Mouse (Mus musculus): ENCODE data around the gene Sapcd2. TPM values are rescaled to one million over a fixed set of nuclear protein-coding genes. Genes with fewer than 3 reads are reported as not detected.

Sapcd2 gene
- total RNA-seq (2023), result 1 to 10 TPM in 1 of 2 experiments, under 1 TPM in 1; 0.44 to 1.0 TPM

GRCm38 (mm10) chr2:25371764-25372643, at the start of gene Sapcd2:
TSS of gene Sapcd2 (plus strand) at chr2:25372321.

GRCm38 (mm10) chr2:25332286-25333160, 39.6 kb upstream of the Sapcd2 start, which contains the start of gene Man1b1:
TSS of gene Man1b1 (plus strand) at chr2:25332338.

GRCm38 (mm10) chr2:25356208-25357079, 15.7 kb upstream of the Sapcd2 start, which contains the start of gene Dpp7:
TSS of gene Dpp7 (minus strand) at chr2:25356359.

GRCm38 (mm10) chr2:25365091-25365761, 6.9 kb upstream of the Sapcd2 start, which contains the start of gene Uap1l1:
TSS of gene Uap1l1 (minus strand) at chr2:25365682.

GRCm38 (mm10) chr2:25395721-25396596, 23.8 kb downstream of the Sapcd2 start, which contains the start of gene Entpd2:
TSS of gene Entpd2 (plus strand) at chr2:25395874.

GRCm38 (mm10) chr2:25399051-25399450, 26.9 kb downstream of the Sapcd2 start, which contains the start of gene Npdc1:
TSS of gene Npdc1 (plus strand) at chr2:25399351.

GRCm38 (mm10) chr2:25422587-25423410, 50.7 kb downstream of the Sapcd2 start, which contains the start of gene Fut7:
TSS of gene Fut7 (plus strand) at chr2:25423267.

Other genes starting within 250 kb of the Sapcd2 start
- gene Nrarp, start 191.6 kb upstream of the Sapcd2 start, total RNA-seq (2023), result 1 to 10 TPM; 3.7 to 4.2 TPM
- 10 to 100 TPM; 36.4 to 59.0 TPM for gene Tor4a, start 175.4 kb upstream of the Sapcd2 start, total RNA-seq (2023)
- gene Nelfb, start 160.8 kb upstream of the Sapcd2 start, total RNA-seq (2023), result 10 to 100 TPM; 96.3 to 98.1 TPM
- gene Stpg3, start 157.7 kb upstream of the Sapcd2 start, total RNA-seq (2023), result not detected
- under 1 TPM in 1 of 2 experiments, not detected in 1; 0.50 TPM for gene Fam166a, start 153.6 kb upstream of the Sapcd2 start, total RNA-seq (2023)
- 100 to 1,000 TPM; 117 to 128 TPM for gene Tubb4b, start 147.6 kb upstream of the Sapcd2 start, total RNA-seq (2023)
- gene Slc34a3, start 138.0 kb upstream of the Sapcd2 start, total RNA-seq (2023), result not detected
- not detected for gene Rnf224, start 135.5 kb upstream of the Sapcd2 start, total RNA-seq (2023)
- not detected for gene Rnf208, start 130.1 kb upstream of the Sapcd2 start, total RNA-seq (2023)
- not detected for gene Cysrt1, start 129.9 kb upstream of the Sapcd2 start, total RNA-seq (2023)
- 10 to 100 TPM; 10.7 to 11.9 TPM for gene AL732309.1, start 125.5 kb upstream of the Sapcd2 start, total RNA-seq (2023)
- gene Tmem203, start 116.9 kb upstream of the Sapcd2 start, total RNA-seq (2023), result 10 to 100 TPM; 20.1 to 25.4 TPM
- 10 to 100 TPM; 15.5 to 20.0 TPM for gene Tprn, start 109.7 kb upstream of the Sapcd2 start, total RNA-seq (2023)
- gene Ssna1, start 99.9 kb upstream of the Sapcd2 start, total RNA-seq (2023), result 10 to 100 TPM; 43.7 to 44.2 TPM
- gene Anapc2, start 99.8 kb upstream of the Sapcd2 start, total RNA-seq (2023), result 100 to 1,000 TPM; 114 to 127 TPM
- gene Tmem210, start 84.2 kb upstream of the Sapcd2 start, total RNA-seq (2023), result not detected
- not detected for gene Lrrc26, start 82.4 kb upstream of the Sapcd2 start, total RNA-seq (2023)
- not detected for gene Grin1, start 53.1 kb upstream of the Sapcd2 start, total RNA-seq (2023)
- gene Man1b1, start 40.0 kb upstream of the Sapcd2 start, total RNA-seq (2023), result 10 to 100 TPM; 49.9 to 52.4 TPM
- 10 to 100 TPM; 36.0 to 36.9 TPM for gene Dpp7, start 16.0 kb upstream of the Sapcd2 start, total RNA-seq (2023)
- 10 to 100 TPM; 25.0 to 27.0 TPM for gene Uap1l1, start 6.6 kb upstream of the Sapcd2 start, total RNA-seq (2023)
- not detected for gene Entpd2, start 23.6 kb downstream of the Sapcd2 start, total RNA-seq (2023)
- not detected for gene Npdc1, start 27.0 kb downstream of the Sapcd2 start, total RNA-seq (2023)
- not detected for gene Fut7, start 50.9 kb downstream of the Sapcd2 start, total RNA-seq (2023)
- 10 to 100 TPM; 48.1 to 52.4 TPM for gene Abca2, start 56.4 kb downstream of the Sapcd2 start, total RNA-seq (2023)
- not detected for gene Clic3, start 84.5 kb downstream of the Sapcd2 start, total RNA-seq (2023)
- 10 to 100 TPM; 90.9 to 100.0 TPM for gene Paxx, start 88.8 kb downstream of the Sapcd2 start, total RNA-seq (2023)
- not detected for gene Ptgds, start 97.7 kb downstream of the Sapcd2 start, total RNA-seq (2023)
- gene Lcn12, start 121.6 kb downstream of the Sapcd2 start, total RNA-seq (2023), result not detected
- gene Fbxw5, start 128.4 kb downstream of the Sapcd2 start, total RNA-seq (2023), result 10 to 100 TPM; 72.0 to 74.1 TPM
- under 1 TPM in 1 of 2 experiments, not detected in 1; 0.93 TPM for gene C8g, start 129.4 kb downstream of the Sapcd2 start, total RNA-seq (2023)
- 10 to 100 TPM; 59.2 to 66.5 TPM for gene Traf2, start 174.6 kb downstream of the Sapcd2 start, total RNA-seq (2023)
- gene Edf1, start 185.5 kb downstream of the Sapcd2 start, total RNA-seq (2023), result 100 to 1,000 TPM; 109 to 136 TPM
- gene Mamdc4, start 202.5 kb downstream of the Sapcd2 start, total RNA-seq (2023), result 1 to 10 TPM; 1.2 to 3.0 TPM
- gene Phpt1, start 202.9 kb downstream of the Sapcd2 start, total RNA-seq (2023), result 10 to 100 TPM; 18.3 to 19.3 TPM
- gene Ajm1, start 209.4 kb downstream of the Sapcd2 start, total RNA-seq (2023), result under 1 TPM in 1 of 2 experiments, not detected in 1; 0.15 TPM
- gene Rabl6, start 236.2 kb downstream of the Sapcd2 start, total RNA-seq (2023), result 100 to 1,000 TPM; 100 to 112 TPM
- gene Ccdc183, start 245.4 kb downstream of the Sapcd2 start, total RNA-seq (2023), result not detected
- gene Tmem141, start 249.7 kb downstream of the Sapcd2 start, total RNA-seq (2023), result 1 to 10 TPM in 1 of 2 experiments, not detected in 1; 1.5 TPM

Measured in B cell, adult 67 days (primary cell).